Mouse (Mus musculus): ENCODE data around the gene Enox2. TPM values are rescaled to one million over a fixed set of nuclear protein-coding genes. Genes with fewer than 3 reads are reported as not detected.

The Enox2 gene
- 2.2 and 7.3 TPM in 2 replicates for polyA plus RNA-seq (2012; rRNA removed; ENCODE audit: low replicate concordance)

DNA sequence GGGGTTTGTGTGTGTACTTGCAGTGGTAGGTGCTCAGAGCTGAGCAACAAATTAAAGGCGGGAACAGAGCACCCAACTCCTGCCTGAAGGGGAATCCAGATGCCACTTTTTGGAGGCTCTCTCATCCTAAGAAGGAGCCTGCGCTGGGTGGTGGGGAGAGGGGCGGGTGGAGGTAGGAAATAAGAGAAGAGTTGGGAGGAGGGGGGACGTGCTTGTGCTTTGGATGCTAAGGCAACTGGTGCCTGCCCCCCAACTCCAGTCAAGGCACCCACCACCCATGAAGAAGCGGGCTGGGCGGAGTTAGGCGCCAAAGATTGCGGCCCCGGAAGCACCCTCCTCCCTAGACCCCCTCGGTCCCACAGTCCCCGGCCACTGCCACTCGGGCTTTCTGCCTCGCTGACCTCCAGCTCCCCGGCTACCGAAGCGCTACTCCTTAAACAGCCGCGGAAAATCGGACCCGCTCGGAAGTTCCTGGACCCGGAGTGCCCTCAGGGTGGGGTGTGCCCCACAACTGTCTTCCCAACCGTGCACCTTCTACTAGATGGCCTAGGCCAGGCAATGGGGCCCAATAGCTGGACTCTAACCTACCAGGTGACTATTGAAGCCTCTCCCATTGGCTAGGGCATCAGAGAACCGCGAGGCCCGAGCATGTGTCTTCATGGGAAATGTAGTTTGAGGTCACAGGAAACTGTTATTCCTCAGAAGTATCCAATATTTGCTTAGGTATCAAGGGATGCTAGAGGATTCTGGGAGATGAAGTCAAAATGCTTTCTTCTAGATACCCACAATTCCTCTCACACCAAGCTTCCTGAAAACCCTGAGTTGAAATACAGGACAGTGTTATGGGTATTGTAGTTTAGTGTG lies at the start of gene Enox2:
TSS of gene Enox2 (minus strand) at position 560 of the 864 bp plus-strand sequence.

Other genes with a start within 250 kb of the Enox2 start
- 0.29 TPM in 1 of 2 replicates, not detected in the other for gene Arhgap36, start 175.7 kb upstream of the Enox2 start, polyA plus RNA-seq (2012; rRNA removed; ENCODE audit: low replicate concordance)